Mouse (Mus musculus): ENCODE data around the gene Ankrd53. TPM values are rescaled to one million over a fixed set of nuclear protein-coding genes. Genes with fewer than 3 reads are reported as not detected.

Gene Ankrd53
- polyA plus RNA-seq, 2 experiments, result 0.08 TPM; not detected in 1

DNA sequence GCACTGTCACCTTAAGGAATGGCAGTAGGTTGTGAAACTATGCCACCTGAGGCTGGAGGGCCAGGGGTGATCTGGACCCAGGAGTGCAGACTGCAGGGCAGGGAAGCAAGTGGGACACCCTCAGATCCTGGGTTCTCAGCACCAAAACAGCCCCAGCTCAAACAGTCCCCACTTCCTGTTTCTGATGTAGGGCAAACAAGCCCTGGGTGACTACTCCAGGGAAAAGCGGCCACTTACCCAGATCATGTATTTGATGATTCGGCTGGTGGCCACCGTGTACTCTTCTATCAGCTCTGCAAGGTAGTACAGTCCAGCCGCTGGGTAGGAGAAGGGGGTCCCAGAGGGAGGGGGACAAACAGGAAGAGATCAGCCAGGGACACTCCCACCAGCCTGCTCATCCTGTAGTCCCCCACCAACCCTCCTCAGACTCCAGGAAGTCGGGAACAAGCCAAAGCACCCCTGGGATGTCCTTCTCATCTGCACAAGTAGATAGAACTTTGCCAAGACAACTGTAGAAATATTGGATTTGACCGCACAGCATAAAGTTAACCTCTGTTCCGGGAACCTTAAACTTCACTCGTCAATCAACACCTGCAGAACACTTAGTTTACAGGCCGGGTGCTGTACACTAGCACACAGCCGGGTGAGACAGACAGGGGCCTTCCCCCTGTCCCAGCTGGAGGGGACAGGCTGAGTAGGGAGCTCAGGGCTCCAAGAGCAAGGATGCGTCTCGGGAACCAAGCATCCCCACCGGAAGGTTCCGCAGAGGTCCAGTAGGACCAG, 12.5 kb downstream of the Ankrd53 start:
- peak overlapping the region; percentile 73 for H3K4me2 ChIP-seq (ENCODE audit: low read depth)
- H3K4me3 ChIP-seq (ENCODE audit: insufficient read depth in 1 of 2, low read depth in 2 of 2, low read length in 2 of 2), result peak overlapping the region; percentile 68 to 78
- ATAC-seq (ENCODE audit: insufficient read depth) (peak; percentile 54), DNase-seq (ENCODE audit: low read depth in 3 of 3, low spot score in 3 of 3) (peak in 1 of 3 experiments; percentile 20)
- peaks cover 0 to 8% of the 10 kb centered on the region in 2 experiments; a peak in 2 of 4 replicates for H3K4me1 ChIP-seq (replicated peaks; ENCODE audit: control insufficient read depth in 2 of 2, insufficient read depth in 2 of 2, low read length in 1 of 2)
- H3K9ac ChIP-seq (replicated peaks), result peak overlapping the region; percentile 85
- H3K27ac ChIP-seq, result peak overlapping the region; percentile 78
- 1% methylated on average over 14 of the region's 14 CpGs for WGBS (ENCODE audit: insufficient replicate concordance)
- H3K36me3 ChIP-seq (replicated peaks; ENCODE audit: control insufficient read depth, insufficient read depth, low read depth), result no peaks in the 10 kb centered on the region; the same call in 1 of the 2 replicates
- no peaks in the 10 kb centered on the region for H3K27me3 ChIP-seq (ENCODE audit: control insufficient read depth, insufficient read depth, low read length)
- no peaks in the 10 kb centered on the region for H3K9me3 ChIP-seq (ENCODE audit: control insufficient read depth, low read length)
- TF ChIP-seq CTCF (IDR thresholded peaks at IDR 0.05; ENCODE audit: low read depth) (no peak), EP300 (IDR thresholded peaks at IDR 0.05; ENCODE audit: low read depth) (no peak)

- Histone ChIP-seq H3K27me3 (ENCODE audit: control insufficient read depth, insufficient read depth, low read length) (no peaks in the 10 kb centered on the region), H3K4me1 (replicated peaks; ENCODE audit: control insufficient read depth in 2 of 2, insufficient read depth in 2 of 2, low read length in 1 of 2) (peaks cover 0 to 8% of the 10 kb centered on the region in 2 experiments; a peak in 2 of 4 replicates), H3K27ac (peak within 1 kb of the TSS; percentile 78), H3K4me3 (ENCODE audit: insufficient read depth in 1 of 2, low read depth in 2 of 2, low read length in 2 of 2) (peak within 1 kb of the TSS; percentile 68 to 78), H3K36me3 (replicated peaks; ENCODE audit: control insufficient read depth, insufficient read depth, low read depth) (no peaks in the 10 kb centered on the region; the same call in 1 of the 2 replicates), H3K4me2 (ENCODE audit: low read depth) (peak within 1 kb of the TSS; percentile 73), H3K9me3 (ENCODE audit: control insufficient read depth, low read length) (no peaks in the 10 kb centered on the region), H3K9ac (replicated peaks) (peak within 1 kb of the TSS; percentile 85)
- peak; percentile 85 for TF ChIP-seq CTCF (IDR thresholded peaks at IDR 0.05; ENCODE audit: low read depth)
- no peak for TF ChIP-seq EP300 (IDR thresholded peaks at IDR 0.05; ENCODE audit: low read depth)
- peak; percentile 92 for ATAC-seq (ENCODE audit: insufficient read depth)
- under 1% methylated on average over 45 of the region's 45 CpGs for WGBS (ENCODE audit: insufficient replicate concordance)
- peak; percentile 66 to 77 (median 68) for DNase-seq (ENCODE audit: low read depth in 3 of 3, low spot score in 3 of 3)
Measured at GRCm38 (mm10) chr6:83775638-83776293, 13.3 kb downstream of the Ankrd53 start, which contains the start of gene Tex261. Tex261 (minus strand) TSS chr6:83775813.

DNA sequence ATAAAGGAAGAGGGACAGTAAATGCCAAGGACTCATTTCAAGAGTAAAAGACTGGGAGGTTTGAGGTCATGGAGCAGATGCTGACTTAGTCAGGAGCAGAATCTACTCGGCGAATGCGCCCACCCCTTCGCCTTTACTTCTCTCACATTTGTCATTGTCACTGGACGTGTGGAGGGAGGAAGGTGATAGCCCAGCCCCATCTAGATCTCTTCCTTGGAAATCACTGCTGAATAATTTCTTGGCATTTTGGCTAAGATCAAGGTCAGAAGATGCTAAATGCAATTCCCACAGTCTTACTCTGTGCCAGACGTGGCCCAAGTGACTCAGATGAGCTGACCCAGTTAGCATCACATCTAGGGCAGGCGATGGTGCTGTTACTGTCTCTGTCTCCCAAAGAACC, 15.9 kb downstream of the Ankrd53 start:
- TF ChIP-seq EP300 (IDR thresholded peaks at IDR 0.05; ENCODE audit: low read depth), result no peak
- TF ChIP-seq CTCF (IDR thresholded peaks at IDR 0.05; ENCODE audit: low read depth), result no peak
- no peak overlapping the region for H3K27ac ChIP-seq

DNA sequence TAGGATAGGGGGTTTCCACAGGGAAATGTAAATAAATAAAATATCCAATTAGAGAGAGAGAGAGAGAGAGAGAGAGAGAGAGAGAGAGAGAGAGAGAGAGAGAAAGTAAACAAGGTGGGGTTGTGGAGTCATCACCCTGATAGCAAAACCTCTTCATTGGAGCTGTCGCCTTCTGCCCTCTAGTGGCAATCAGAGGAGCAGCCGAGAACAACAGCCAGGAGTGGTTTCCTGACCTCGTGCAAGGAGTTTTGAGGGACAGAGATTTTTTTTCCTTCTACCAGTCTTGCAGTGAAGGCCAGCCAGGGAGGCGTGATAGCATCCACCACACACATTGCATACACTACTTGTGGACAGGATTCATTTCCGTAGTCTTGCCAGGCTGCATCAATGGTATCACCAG, 16.6 kb downstream of the Ankrd53 start:
- no peaks in the 10 kb centered on the region for H3K9me3 ChIP-seq (ENCODE audit: control insufficient read depth, low read length)
- peaks cover 0 to 7% of the 10 kb centered on the region in 2 experiments; a peak in 2 of 4 replicates for H3K4me1 ChIP-seq (replicated peaks; ENCODE audit: control insufficient read depth in 2 of 2, insufficient read depth in 2 of 2, low read length in 1 of 2)
- ATAC-seq (ENCODE audit: insufficient read depth) (no peak), DNase-seq (ENCODE audit: low read depth in 3 of 3, low spot score in 3 of 3) (peak in 2 of 3 experiments; percentile 37 to 41)
- no peak overlapping the region for H3K27ac ChIP-seq
- WGBS (ENCODE audit: insufficient replicate concordance), result 5% methylated on average over 5 of the region's 5 CpGs
- H3K9ac ChIP-seq (replicated peaks), result no peak overlapping the region
- peak; percentile 90 for TF ChIP-seq CTCF (IDR thresholded peaks at IDR 0.05; ENCODE audit: low read depth)
- no peak for TF ChIP-seq EP300 (IDR thresholded peaks at IDR 0.05; ENCODE audit: low read depth)
- H3K36me3 ChIP-seq (replicated peaks; ENCODE audit: control insufficient read depth, insufficient read depth, low read depth), result no peaks in the 10 kb centered on the region
- H3K27me3 ChIP-seq (ENCODE audit: control insufficient read depth, insufficient read depth, low read length), result no peaks in the 10 kb centered on the region
- H3K4me3 ChIP-seq (ENCODE audit: insufficient read depth in 1 of 2, low read depth in 2 of 2, low read length in 2 of 2), result no peak overlapping the region
- no peak overlapping the region for H3K4me2 ChIP-seq (ENCODE audit: low read depth)

More for the DNA sequence above, 15.9 kb downstream of the Ankrd53 start:
- no peak for DNase-seq (ENCODE audit: low read depth in 3 of 3, low spot score in 3 of 3)
- no peaks in the 10 kb centered on the region for H3K9me3 ChIP-seq (ENCODE audit: control insufficient read depth, low read length)
- WGBS (ENCODE audit: insufficient replicate concordance), result 79% methylated on average over 7 of the region's 7 CpGs
- no peak overlapping the region for H3K4me2 ChIP-seq (ENCODE audit: low read depth)
- H3K4me3 ChIP-seq (ENCODE audit: insufficient read depth in 1 of 2, low read depth in 2 of 2, low read length in 2 of 2), result no peak overlapping the region
- H3K27me3 ChIP-seq (ENCODE audit: control insufficient read depth, insufficient read depth, low read length), result no peaks in the 10 kb centered on the region
- no peak for ATAC-seq (ENCODE audit: insufficient read depth)
- no peak overlapping the region for H3K9ac ChIP-seq (replicated peaks)
- H3K36me3 ChIP-seq (replicated peaks; ENCODE audit: control insufficient read depth, insufficient read depth, low read depth), result no peaks in the 10 kb centered on the region; the same call in 1 of the 2 replicates
- peaks cover 0 to 8% of the 10 kb centered on the region in 2 experiments; a peak in 2 of 4 replicates for H3K4me1 ChIP-seq (replicated peaks; ENCODE audit: control insufficient read depth in 2 of 2, insufficient read depth in 2 of 2, low read length in 1 of 2)

DNA sequence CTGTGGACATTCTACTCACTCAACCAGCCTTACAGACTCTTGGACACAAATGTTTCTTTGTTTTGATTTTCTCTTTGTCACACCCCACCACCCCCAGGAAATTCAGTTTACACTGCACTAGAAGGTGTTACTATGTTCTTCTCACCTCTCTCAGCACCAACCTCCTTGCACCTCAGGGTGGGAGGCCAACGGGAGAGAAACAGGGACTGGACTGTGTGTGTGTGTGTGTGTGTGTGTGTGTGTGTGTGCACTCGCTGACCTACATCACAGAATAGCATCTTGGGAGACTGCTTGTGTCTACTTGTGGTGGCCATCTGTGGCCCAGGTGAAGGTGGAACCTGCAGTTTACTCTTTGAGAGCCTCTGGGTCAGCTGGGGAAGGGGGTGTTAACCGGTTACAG, 24.0 kb downstream of the Ankrd53 start:
- WGBS (ENCODE audit: insufficient replicate concordance), result 49% methylated on average over 3 of the region's 3 CpGs
- Histone ChIP-seq H3K9me3 (ENCODE audit: control insufficient read depth, low read length) (no peaks in the 10 kb centered on the region), H3K4me1 (replicated peaks; ENCODE audit: control insufficient read depth in 2 of 2, insufficient read depth in 2 of 2, low read length in 1 of 2) (peaks cover 0 to 1% of the 10 kb centered on the region in 2 experiments; a peak in 1 of 4 replicates), H3K9ac (replicated peaks) (no peak overlapping the region), H3K27ac (no peak overlapping the region), H3K4me3 (ENCODE audit: insufficient read depth in 1 of 2, low read depth in 2 of 2, low read length in 2 of 2) (no peak overlapping the region), H3K4me2 (ENCODE audit: low read depth) (no peak overlapping the region), H3K27me3 (ENCODE audit: control insufficient read depth, insufficient read depth, low read length) (no peaks in the 10 kb centered on the region), H3K36me3 (replicated peaks; ENCODE audit: control insufficient read depth, insufficient read depth, low read depth) (no peaks in the 10 kb centered on the region)
- TF ChIP-seq CTCF (IDR thresholded peaks at IDR 0.05; ENCODE audit: low read depth), result no peak
- TF ChIP-seq EP300 (IDR thresholded peaks at IDR 0.05; ENCODE audit: low read depth), result no peak
- ATAC-seq (ENCODE audit: insufficient read depth) (no peak), DNase-seq (ENCODE audit: low read depth in 3 of 3, low spot score in 3 of 3) (no peak)
